23 mouse cellular contexts compared by ENCODE assay signal in genomic region chr9:62649444-62649843, GRCm38 (mm10). TPM values are rescaled to one million over a fixed set of nuclear protein-coding genes. Genes with fewer than 3 reads are reported as not detected.
DNase-seq lines count a peak whose midpoint lies in the region; ATAC-seq lines count a peak whose summit lies in the region.
"Had no signal": no experiment of that assay in that cellular context is flagged by ENCODE, and none has a peak within 500 bp of the region (broad histone marks: within the 10 kb centered on the region; RNA-seq: fewer than 3 reads in every experiment).

No protein-coding gene starts in this region.

- DNase-seq in ES-CJ7 (ENCODE audit: low read depth, low spot score) (peak; percentile 21), R1 (ENCODE audit: low read depth, low spot score) (peak; percentile 57)
- peak; percentile 69 for DNase-seq in testis, postnatal 14 days (ENCODE audit: low spot score)
- DNase-seq in left cerebral cortex, postnatal 36 days (ENCODE audit: low spot score in 2 of 2): no peak
- DNase-seq: adrenal gland, postnatal 14 days; cerebellum, adult 18-20 months; cerebellum, adult 9-11 months; cerebellum, postnatal 36 days; gastrocnemius, postnatal 14 days; heart, adult 2 months; heart, postnatal 14 days had no signal

- no peak overlapping the region for H3K4me3 ChIP-seq in embryonic facial prominence, embryonic 12.5 days
- H3K4me3 ChIP-seq in midbrain, embryonic 16.5 days (ENCODE audit: low read depth, low read length): no peak overlapping the region
- H3K4me3 ChIP-seq: forebrain, embryonic 12.5 days; heart, adult 2 months; heart, embryonic 15.5 days; hindbrain, embryonic 13.5 days had no signal

- peaks cover 27% of the 10 kb centered on the region for H3K4me1 ChIP-seq in embryonic facial prominence, embryonic 12.5 days
- peaks cover 9% of the 10 kb centered on the region; the same call in 1 of the 2 replicates for H3K4me1 ChIP-seq in midbrain, embryonic 16.5 days (ENCODE audit: control insufficient read depth, insufficient read depth, low read length)

- ATAC-seq in embryonic facial prominence, embryonic 12.5 days (ENCODE audit: insufficient number of reproducible peaks, insufficient read depth, low FRiP score, low TSS enrichment): no peak
- ATAC-seq in midbrain, embryonic 16.5 days: no peak
- ATAC-seq: activated CD4-positive, CD25-positive, alpha-beta regulatory T cell, adult 4 months; forebrain, embryonic 16.5 days; hindbrain, postnatal 0 days had no signal

- peak overlapping the region; percentile 69 for H3K27ac ChIP-seq in embryonic facial prominence, embryonic 12.5 days
- no peak overlapping the region for H3K27ac ChIP-seq in midbrain, embryonic 16.5 days (ENCODE audit: low read length)
- H3K27ac ChIP-seq: forebrain, embryonic 12.5 days; heart, adult 2 months; heart, embryonic 15.5 days; hindbrain, embryonic 13.5 days; hindbrain, postnatal 0 days had no signal

- H3K36me3 ChIP-seq in embryonic facial prominence, embryonic 12.5 days: no peaks in the 10 kb centered on the region
- H3K36me3 ChIP-seq in midbrain, embryonic 16.5 days (ENCODE audit: control insufficient read depth, insufficient read depth, low read length): no peaks in the 10 kb centered on the region
- H3K36me3 ChIP-seq: forebrain, embryonic 12.5 days; G1E; heart, embryonic 15.5 days; hindbrain, embryonic 13.5 days had no signal

- H3K27me3 ChIP-seq in embryonic facial prominence, embryonic 12.5 days: no peaks in the 10 kb centered on the region
- no peaks in the 10 kb centered on the region for H3K27me3 ChIP-seq in midbrain, embryonic 16.5 days (ENCODE audit: control insufficient read depth, insufficient read depth, low read depth, low read length)
- H3K27me3 ChIP-seq: CH12.LX; forebrain, embryonic 12.5 days; heart, embryonic 15.5 days; hindbrain, embryonic 13.5 days had no signal

- H3K4me2 ChIP-seq in embryonic facial prominence, embryonic 12.5 days (replicated peaks): 0 out of 2 replicates have a peak overlapping the region, but pooled peaks have one; percentile 9
- H3K4me2 ChIP-seq in midbrain, embryonic 16.5 days (ENCODE audit: low read length): no peak overlapping the region
- H3K4me2 ChIP-seq: forebrain, embryonic 12.5 days; heart, embryonic 11.5 days; heart, embryonic 15.5 days; hindbrain, embryonic 13.5 days had no signal

- H3K9ac ChIP-seq in embryonic facial prominence, embryonic 12.5 days: no peak overlapping the region
- H3K9ac ChIP-seq in midbrain, embryonic 16.5 days (ENCODE audit: low read depth, low read length): no peak overlapping the region
- H3K9ac ChIP-seq: forebrain, embryonic 12.5 days; heart, embryonic 15.5 days; hindbrain, embryonic 13.5 days had no signal

- intact Hi-C loops in left cerebral cortex, postnatal 36 days (cut with DNase I): no loop called here

- 66% methylated on average over 3 of the region's 3 CpGs for WGBS in embryonic facial prominence, embryonic 12.5 days
- 84% methylated on average over 3 of the region's 3 CpGs for WGBS in midbrain, embryonic 16.5 days

- H3K9me3 ChIP-seq in embryonic facial prominence, embryonic 12.5 days: no peaks in the 10 kb centered on the region
- H3K9me3 ChIP-seq in midbrain, embryonic 16.5 days (replicated peaks; ENCODE audit: control insufficient read depth, low read length, poor library complexity, severe bottlenecking): no peaks in the 10 kb centered on the region
- H3K9me3 ChIP-seq: forebrain, embryonic 12.5 days; G1E; heart, embryonic 15.5 days; hindbrain, embryonic 13.5 days had no signal

RNA-seq across cellular contexts. Expression of gene Itga11, which starts 28.2 kb away (rescaled TPM):
- polyA plus RNA-seq in embryonic facial prominence, embryonic 12.5 days (2016; fragmentation: Nextera tagmentation; extraction: Ambion mirVana): 3.9 and 4.3 TPM in 2 replicates
- total RNA-seq in left cerebral cortex, postnatal 36 days (2021): 1 to 10 TPM; 1.9 to 5.3 TPM
- 0.98 and 1.4 TPM in 2 replicates for polyA plus RNA-seq in midbrain, embryonic 16.5 days (2015; fragmentation: Nextera tagmentation; extraction: Ambion mirVana)
- total RNA-seq: G1E; hematopoietic stem cell, adult 5-6 weeks had no signal
- polyA plus RNA-seq: G1E had no signal

Comparison
In these comparisons a context has a peak if more than half of its experiments do, and no peak if none do; other contexts are left out.
1. DNase-seq: peak in ES-CJ7 (single experiment), R1 (single experiment) and testis, postnatal 14 days (single experiment); none in left cerebral cortex, postnatal 36 days (0 of 2).